Mouse (Mus musculus): Measurements from ENCODE around the gene Trim30a. TPM values are rescaled to one million over a fixed set of nuclear protein-coding genes. Genes with fewer than 3 reads are reported as not detected.
A peak's percentile ranks its signal among the peaks of the same experiment; 100 is the strongest.
"Not testable (repeated sequence)": the region's sequence is repeated elsewhere in the genome, so short reads cannot be mapped to it uniquely, and the experiment has no call there.

Gene Trim30a
- 10 to 100 TPM in 1 of 2 experiments, 1 to 10 TPM in 1; 8.0 to 10.0 TPM for total RNA-seq (2021)
- long read RNA-seq, experiment 1, partial matches to known transcripts, result 0 of 1 reads
- long read RNA-seq, experiment 1, other reads (novel, unspliced or antisense), result 1 of 1 reads
- long read RNA-seq, experiment 2, result 0 reads

GRCm38 (mm10) chr7:104465065-104465744 lies at the start of gene Trim30a:
Gene Trim30a, minus strand, starts transcription at chr7:104465193.
- peak in 1 of 2 experiments; percentile 24 for DNase-seq

GRCm38 (mm10) chr7:104507421-104508065 lies 42.5 kb upstream of the Trim30a start, which contains the start of gene Trim30d:
Gene Trim30d, minus strand, starts transcription at chr7:104507849.
- DNase-seq, result peak; percentile 1 to 7

- DNase-seq, result peak; percentile 70 to 73
These were observed 36.8 kb upstream of the Trim30a start for GRCm38 (mm10) chr7:104501589-104502371.

GRCm38 (mm10) chr7:104501186-104501585 lies 36.2 kb upstream of the Trim30a start:
- not testable (repeated sequence) for DNase-seq

GRCm38 (mm10) chr7:104499464-104499863 lies 34.5 kb upstream of the Trim30a start:
- not testable (repeated sequence) for DNase-seq

GRCm38 (mm10) chr7:104445961-104446645 lies 18.9 kb downstream of the Trim30a start:
- peak; percentile 23 for DNase-seq

- no peak for DNase-seq
These were observed 60.5 kb downstream of the Trim30a start for GRCm38 (mm10) chr7:104404460-104404950.

- DNase-seq, result no peak
These were observed 63.9 kb downstream of the Trim30a start for GRCm38 (mm10) chr7:104401140-104401539.

- no peak for DNase-seq
These were observed 64.3 kb downstream of the Trim30a start, which contains the start of gene Trim30c for GRCm38 (mm10) chr7:104400698-104401097. Gene Trim30c, minus strand, starts transcription at chr7:104400837.

- DNase-seq, result no peak
These were observed 66.5 kb downstream of the Trim30a start for GRCm38 (mm10) chr7:104398492-104398891.

GRCm38 (mm10) chr7:104369736-104370414 lies 95.1 kb downstream of the Trim30a start, which contains the start of gene Trim30b:
Gene Trim30b, minus strand, starts transcription at chr7:104369884.
- DNase-seq, result peak in 1 of 2 experiments; percentile 29

- DNase-seq, result no peak
These were observed 98.7 kb downstream of the Trim30a start for GRCm38 (mm10) chr7:104366339-104366738.

Other genes starting within 250 kb of the Trim30a start
- gene Trim6, start 246.4 kb downstream of the Trim30a start, total RNA-seq (2021), result under 1 TPM; 0.26 to 0.36 TPM
- 10 to 100 TPM in 1 of 2 experiments, 1 to 10 TPM in 1; 7.3 to 10.5 TPM for gene Trim34a, start 220.7 kb downstream of the Trim30a start, total RNA-seq (2021)
- gene Trim5, start 177.1 kb downstream of the Trim30a start, total RNA-seq (2021), result 1 to 10 TPM; 4.2 to 8.4 TPM
- 10 to 100 TPM in 1 of 2 experiments, 1 to 10 TPM in 1; 9.7 to 19.6 TPM for gene Trim12a, start 149.7 kb downstream of the Trim30a start, total RNA-seq (2021)
- 1 to 10 TPM in 1 of 2 experiments, under 1 TPM in 1; 0.76 to 1.1 TPM for gene Trim34b, start 135.7 kb downstream of the Trim30a start, total RNA-seq (2021)
- 10 to 100 TPM in 1 of 2 experiments, 1 to 10 TPM in 1; 9.9 to 14.6 TPM for gene Trim12c, start 111.8 kb downstream of the Trim30a start, total RNA-seq (2021)
- under 1 TPM; 0.10 to 0.26 TPM for gene Trim30b, start 95.3 kb downstream of the Trim30a start, total RNA-seq (2021)
- gene Trim30c, start 64.4 kb downstream of the Trim30a start, total RNA-seq (2021), result under 1 TPM in 1 of 2 experiments, not detected in 1; 0.17 TPM
- gene Trim30d, start 42.7 kb upstream of the Trim30a start, total RNA-seq (2021), result 10 to 100 TPM in 1 of 2 experiments, 1 to 10 TPM in 1; 6.2 to 13.0 TPM
- not detected for gene Olfr651, start 84.9 kb upstream of the Trim30a start, total RNA-seq (2021)
- gene Olfr652, start 95.7 kb upstream of the Trim30a start, total RNA-seq (2021), result not detected
- not detected for gene Olfr653, start 112.1 kb upstream of the Trim30a start, total RNA-seq (2021)
- gene Olfr654, start 121.8 kb upstream of the Trim30a start, total RNA-seq (2021), result not detected
- gene Olfr655, start 136.6 kb upstream of the Trim30a start, total RNA-seq (2021), result not detected
- not detected for gene Olfr656, start 148.8 kb upstream of the Trim30a start, total RNA-seq (2021)
- gene Olfr657, start 159.6 kb upstream of the Trim30a start, total RNA-seq (2021), result not detected
- not detected for gene Olfr658, start 182.1 kb upstream of the Trim30a start, total RNA-seq (2021)
- gene Olfr659, start 201.6 kb upstream of the Trim30a start, total RNA-seq (2021), result not detected
- not detected for gene Olfr661, start 221.3 kb upstream of the Trim30a start, total RNA-seq (2021)